Mouse (Mus musculus): ENCODE data around the gene Slc37a1. TPM values are rescaled to one million over a fixed set of nuclear protein-coding genes. Genes with fewer than 3 reads are reported as not detected.

Gene Slc37a1
- polyA plus RNA-seq, 1 experiment from 2014 or later = 4.6 TPM

DNA sequence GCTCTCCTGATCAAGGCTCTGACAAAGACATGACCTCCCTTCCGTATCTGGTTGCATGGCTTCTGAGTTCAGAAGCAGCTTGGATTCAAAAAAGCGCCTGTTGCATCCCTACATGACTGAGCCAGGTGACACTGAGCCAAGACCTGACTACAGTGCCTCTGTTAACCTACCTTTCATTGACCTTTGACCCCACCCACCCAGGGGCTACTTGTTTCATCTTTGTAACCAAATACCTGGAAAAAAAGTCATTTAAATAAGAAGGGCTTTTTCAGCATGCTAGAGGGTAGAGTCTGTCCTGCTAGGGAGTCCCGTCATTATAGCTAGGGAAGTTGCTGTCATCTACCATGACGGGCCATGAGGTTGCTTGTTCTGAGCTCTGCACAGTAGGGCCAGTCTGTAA is 16.8 kb downstream of the Slc37a1 start:
- no peaks in the 10 kb centered on the region for H3K36me3 ChIP-seq (ENCODE audit: control insufficient read depth, insufficient read depth, low read length)
- H3K4me1 ChIP-seq (ENCODE audit: control insufficient read depth, insufficient read depth, low read length) = peaks cover 15% of the 10 kb centered on the region
- no peaks in the 10 kb centered on the region for H3K9me3 ChIP-seq (replicated peaks; ENCODE audit: control insufficient read depth, low read length)
- H3K27me3 ChIP-seq (ENCODE audit: control insufficient read depth, insufficient read depth, low read length) = no peaks in the 10 kb centered on the region
- H3K4me2 ChIP-seq = no peak overlapping the region
- WGBS (ENCODE audit: insufficient replicate concordance) = 84% methylated on average over 4 of the region's 4 CpGs
- no peak overlapping the region for H3K9ac ChIP-seq (ENCODE audit: low read depth, low read length)
- ATAC-seq (replicated peaks; ENCODE audit: insufficient number of reproducible peaks, low FRiP score, low TSS enrichment) = no peak
- no peak overlapping the region for H3K27ac ChIP-seq (ENCODE audit: low read depth, low read length)
- no peak overlapping the region for H3K4me3 ChIP-seq (ENCODE audit: low read depth, low read length)

DNA sequence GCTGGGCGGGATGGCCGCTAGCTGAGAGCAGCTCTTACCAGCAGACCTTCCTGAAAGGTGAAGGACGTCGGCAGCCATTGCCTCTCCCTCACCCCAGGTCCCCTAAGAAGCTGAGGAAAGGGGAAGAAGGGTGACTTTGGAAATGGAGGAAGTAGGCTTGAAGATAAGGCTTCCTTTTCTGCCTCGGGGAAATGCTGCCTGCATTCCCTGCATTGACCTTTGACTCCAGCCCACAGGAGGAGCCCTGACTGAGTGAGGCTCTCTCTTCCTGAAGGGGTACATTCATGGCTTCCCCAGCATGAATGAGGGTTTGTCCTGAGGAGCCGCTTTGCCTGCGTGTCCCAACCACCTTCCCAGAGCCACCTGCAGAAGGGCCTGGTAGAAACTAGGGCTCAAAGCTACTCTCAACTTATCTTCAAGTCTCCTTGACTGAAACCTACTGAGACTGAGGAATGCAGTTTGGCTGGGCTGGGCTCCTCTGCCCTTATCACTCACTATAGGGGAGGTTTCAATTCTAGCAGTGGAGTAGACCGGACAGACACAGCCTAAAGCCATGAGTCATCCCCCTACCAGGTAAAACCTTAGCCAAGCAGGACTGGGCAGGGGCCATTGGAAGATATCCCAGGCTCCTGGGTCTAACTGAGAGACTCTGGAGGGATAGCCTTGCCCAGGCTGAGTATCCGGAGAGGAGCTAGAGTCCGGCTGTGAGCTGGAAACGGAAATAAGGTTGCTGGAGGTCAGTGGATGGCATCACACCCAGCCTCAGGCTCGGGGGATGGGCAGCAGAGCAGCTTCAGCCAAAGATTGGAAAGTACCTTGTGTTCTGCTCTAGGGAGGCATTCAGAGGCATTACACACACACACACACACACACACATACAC is 18.5 kb downstream of the Slc37a1 start:
- Histone ChIP-seq H3K4me2 (0 out of 2 replicates have a peak overlapping the region, but pooled peaks have one; percentile 16), H3K27me3 (ENCODE audit: control insufficient read depth, insufficient read depth, low read length) (no peaks in the 10 kb centered on the region), H3K4me1 (ENCODE audit: control insufficient read depth, insufficient read depth, low read length) (peaks cover 18% of the 10 kb centered on the region), H3K27ac (ENCODE audit: low read depth, low read length) (peak overlapping the region; percentile 54), H3K9ac (ENCODE audit: low read depth, low read length) (no peak overlapping the region), H3K36me3 (ENCODE audit: control insufficient read depth, insufficient read depth, low read length) (no peaks in the 10 kb centered on the region), H3K9me3 (replicated peaks; ENCODE audit: control insufficient read depth, low read length) (no peaks in the 10 kb centered on the region), H3K4me3 (ENCODE audit: low read depth, low read length) (no peak overlapping the region)
- WGBS (ENCODE audit: insufficient replicate concordance) = 20% methylated on average over 12 of the region's 12 CpGs
- ATAC-seq (replicated peaks; ENCODE audit: insufficient number of reproducible peaks, low FRiP score, low TSS enrichment) = no peak

DNA sequence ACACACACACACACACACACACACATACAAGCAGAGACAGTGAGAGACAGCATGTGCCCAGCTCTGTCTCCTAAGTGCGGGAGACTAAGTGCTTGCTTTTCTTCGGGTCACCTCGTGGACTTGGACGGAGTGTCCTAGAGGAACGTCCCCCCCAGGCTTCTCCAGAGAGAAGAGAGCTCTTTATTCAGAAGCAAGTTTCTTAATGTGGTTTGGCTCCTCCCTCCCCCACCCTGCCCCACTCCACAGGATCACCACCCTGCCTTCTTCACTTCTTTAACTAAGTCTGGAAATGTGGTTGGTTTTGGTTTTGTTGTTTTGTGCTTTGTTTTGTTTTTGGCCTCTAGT is 19.2 kb downstream of the Slc37a1 start:
- Histone ChIP-seq H3K9me3 (replicated peaks; ENCODE audit: control insufficient read depth, low read length) (no peaks in the 10 kb centered on the region), H3K27me3 (ENCODE audit: control insufficient read depth, insufficient read depth, low read length) (no peaks in the 10 kb centered on the region), H3K36me3 (ENCODE audit: control insufficient read depth, insufficient read depth, low read length) (no peaks in the 10 kb centered on the region), H3K4me2 (no peak overlapping the region), H3K27ac (ENCODE audit: low read depth, low read length) (peak overlapping the region; percentile 54; the same call in 1 of the 2 replicates), H3K4me1 (ENCODE audit: control insufficient read depth, insufficient read depth, low read length) (peaks cover 18% of the 10 kb centered on the region), H3K4me3 (ENCODE audit: low read depth, low read length) (no peak overlapping the region), H3K9ac (ENCODE audit: low read depth, low read length) (no peak overlapping the region)
- no peak for ATAC-seq (replicated peaks; ENCODE audit: insufficient number of reproducible peaks, low FRiP score, low TSS enrichment)
- WGBS (ENCODE audit: insufficient replicate concordance) = 51% methylated on average over 5 of the region's 5 CpGs

DNA sequence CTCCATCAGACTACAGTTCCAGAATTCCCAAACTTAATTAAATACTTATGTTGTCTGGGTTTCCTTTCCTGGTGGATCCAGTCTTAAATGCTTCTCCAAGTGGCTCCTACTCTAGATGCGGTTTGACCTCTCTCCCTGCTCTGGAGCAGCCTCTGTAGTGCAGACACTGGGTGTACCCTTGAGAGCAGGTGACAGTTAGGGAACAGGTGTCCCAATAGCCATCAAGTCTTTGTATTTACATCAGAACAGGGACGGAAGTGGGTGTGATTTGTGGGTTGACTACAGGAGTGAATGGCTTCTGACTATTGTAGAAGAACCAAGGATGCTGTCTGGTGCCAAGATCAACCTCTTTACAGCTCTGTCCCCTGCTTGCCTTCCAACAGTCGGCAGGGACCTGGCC is 21.2 kb downstream of the Slc37a1 start:
- no peak for ATAC-seq (replicated peaks; ENCODE audit: insufficient number of reproducible peaks, low FRiP score, low TSS enrichment)
- H3K9me3 ChIP-seq (replicated peaks; ENCODE audit: control insufficient read depth, low read length) = no peaks in the 10 kb centered on the region
- H3K4me2 ChIP-seq = no peak overlapping the region
- H3K4me1 ChIP-seq (ENCODE audit: control insufficient read depth, insufficient read depth, low read length) = peaks cover 18% of the 10 kb centered on the region
- H3K4me3 ChIP-seq (ENCODE audit: low read depth, low read length) = no peak overlapping the region
- no peak overlapping the region for H3K9ac ChIP-seq (ENCODE audit: low read depth, low read length)
- H3K27me3 ChIP-seq (ENCODE audit: control insufficient read depth, insufficient read depth, low read length) = no peaks in the 10 kb centered on the region
- H3K36me3 ChIP-seq (ENCODE audit: control insufficient read depth, insufficient read depth, low read length) = no peaks in the 10 kb centered on the region
- 85% methylated on average over 3 of the region's 3 CpGs for whole genome bisulfite sequencing (ENCODE audit: insufficient replicate concordance)
- H3K27ac ChIP-seq (ENCODE audit: low read depth, low read length) = no peak overlapping the region

DNA sequence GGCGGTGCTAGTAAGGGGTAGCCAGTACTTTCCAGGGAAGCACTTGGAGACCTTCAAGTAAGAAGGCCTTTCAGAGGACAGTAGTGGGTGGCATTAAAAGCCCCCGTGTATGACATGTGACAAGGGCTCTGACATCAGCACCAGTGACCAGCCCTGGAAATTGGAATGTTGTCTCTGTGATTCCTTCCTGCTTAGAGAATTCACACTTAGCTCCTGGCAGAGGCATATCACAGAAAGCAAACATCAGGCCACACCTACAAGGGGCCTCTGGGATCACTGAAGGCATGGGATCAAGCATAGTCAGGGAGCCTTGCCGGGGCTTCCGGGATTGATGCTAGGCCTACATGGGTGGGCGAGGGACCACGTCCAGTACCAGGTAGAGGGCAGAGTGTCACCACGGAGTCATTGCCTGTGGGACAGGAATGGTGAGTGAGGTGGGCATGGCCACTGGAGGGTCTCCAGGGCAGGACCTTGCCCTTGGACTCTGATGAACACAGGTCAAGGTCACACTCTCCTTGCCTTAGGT is 21.8 kb downstream of the Slc37a1 start:
- WGBS (ENCODE audit: insufficient replicate concordance) = 80% methylated on average over 7 of the region's 7 CpGs
- no peak overlapping the region for H3K27ac ChIP-seq (ENCODE audit: low read depth, low read length)
- ATAC-seq (replicated peaks; ENCODE audit: insufficient number of reproducible peaks, low FRiP score, low TSS enrichment) = no peak
- H3K4me2 ChIP-seq = no peak overlapping the region
- no peaks in the 10 kb centered on the region for H3K9me3 ChIP-seq (replicated peaks; ENCODE audit: control insufficient read depth, low read length)
- H3K36me3 ChIP-seq (ENCODE audit: control insufficient read depth, insufficient read depth, low read length) = no peaks in the 10 kb centered on the region
- H3K27me3 ChIP-seq (ENCODE audit: control insufficient read depth, insufficient read depth, low read length) = no peaks in the 10 kb centered on the region
- H3K4me1 ChIP-seq (ENCODE audit: control insufficient read depth, insufficient read depth, low read length) = peaks cover 18% of the 10 kb centered on the region
- H3K4me3 ChIP-seq (ENCODE audit: low read depth, low read length) = no peak overlapping the region
- H3K9ac ChIP-seq (ENCODE audit: low read depth, low read length) = no peak overlapping the region

DNA sequence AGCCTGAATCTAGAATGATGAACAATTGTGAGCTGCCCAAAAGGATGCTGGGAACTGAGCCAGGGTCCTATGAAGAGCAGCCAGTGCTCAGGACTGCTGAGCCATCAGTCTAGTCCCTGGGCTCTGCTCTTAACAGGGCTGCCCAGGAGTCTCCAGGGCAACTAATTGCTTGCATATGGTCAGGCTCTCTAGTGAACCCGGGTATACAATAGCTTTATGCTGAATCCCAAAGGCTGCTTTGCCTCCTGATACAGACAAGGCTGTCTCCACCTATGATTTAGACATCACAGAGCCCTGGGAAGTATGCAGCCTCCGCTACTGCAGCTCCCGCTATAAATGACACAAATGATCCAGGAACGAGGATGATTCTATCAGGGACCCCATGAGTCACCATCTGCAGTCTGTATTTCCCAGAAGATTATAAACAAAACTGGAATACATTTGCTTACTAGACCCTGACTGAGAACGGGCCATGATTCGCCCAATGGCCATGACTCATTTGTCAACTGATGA is 22.7 kb downstream of the Slc37a1 start:
- Histone ChIP-seq H3K4me2 (no peak overlapping the region), H3K27ac (ENCODE audit: low read depth, low read length) (no peak overlapping the region), H3K9ac (ENCODE audit: low read depth, low read length) (no peak overlapping the region), H3K4me3 (ENCODE audit: low read depth, low read length) (no peak overlapping the region), H3K4me1 (ENCODE audit: control insufficient read depth, insufficient read depth, low read length) (peaks cover 18% of the 10 kb centered on the region), H3K27me3 (ENCODE audit: control insufficient read depth, insufficient read depth, low read length) (no peaks in the 10 kb centered on the region), H3K9me3 (replicated peaks; ENCODE audit: control insufficient read depth, low read length) (no peaks in the 10 kb centered on the region), H3K36me3 (ENCODE audit: control insufficient read depth, insufficient read depth, low read length) (no peaks in the 10 kb centered on the region)
- WGBS (ENCODE audit: insufficient replicate concordance) = 51% methylated on average over 6 of the region's 6 CpGs
- ATAC-seq (replicated peaks; ENCODE audit: insufficient number of reproducible peaks, low FRiP score, low TSS enrichment) = no peak

DNA sequence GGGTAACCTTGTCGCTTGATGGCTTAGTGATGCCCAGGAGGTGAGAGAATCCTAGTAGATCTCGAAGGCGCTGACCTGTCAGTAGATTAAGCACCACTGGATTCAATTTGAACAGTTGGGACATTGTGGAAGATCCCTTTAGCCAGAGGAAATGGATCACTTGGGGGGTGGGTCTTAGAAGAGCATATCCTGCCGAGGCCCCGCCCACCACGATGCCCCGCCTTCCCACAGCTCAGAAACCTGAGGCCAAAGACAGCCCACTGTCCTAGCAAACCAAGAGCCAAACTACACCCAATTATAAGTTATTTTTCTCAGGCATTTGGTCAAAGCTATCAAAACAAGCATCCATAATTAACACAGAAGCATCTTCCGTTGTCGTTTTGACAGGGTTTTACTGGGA is 24.5 kb downstream of the Slc37a1 start:
- no peaks in the 10 kb centered on the region for H3K36me3 ChIP-seq (ENCODE audit: control insufficient read depth, insufficient read depth, low read length)
- H3K27ac ChIP-seq (ENCODE audit: low read depth, low read length) = no peak overlapping the region
- no peaks in the 10 kb centered on the region for H3K27me3 ChIP-seq (ENCODE audit: control insufficient read depth, insufficient read depth, low read length)
- H3K9me3 ChIP-seq (replicated peaks; ENCODE audit: control insufficient read depth, low read length) = no peaks in the 10 kb centered on the region
- ATAC-seq (replicated peaks; ENCODE audit: insufficient number of reproducible peaks, low FRiP score, low TSS enrichment) = no peak
- H3K4me3 ChIP-seq (ENCODE audit: low read depth, low read length) = no peak overlapping the region
- no peak overlapping the region for H3K9ac ChIP-seq (ENCODE audit: low read depth, low read length)
- WGBS (ENCODE audit: insufficient replicate concordance) = 61% methylated on average over 9 of the region's 9 CpGs
- peaks cover 18% of the 10 kb centered on the region for H3K4me1 ChIP-seq (ENCODE audit: control insufficient read depth, insufficient read depth, low read length)
- no peak overlapping the region for H3K4me2 ChIP-seq

DNA sequence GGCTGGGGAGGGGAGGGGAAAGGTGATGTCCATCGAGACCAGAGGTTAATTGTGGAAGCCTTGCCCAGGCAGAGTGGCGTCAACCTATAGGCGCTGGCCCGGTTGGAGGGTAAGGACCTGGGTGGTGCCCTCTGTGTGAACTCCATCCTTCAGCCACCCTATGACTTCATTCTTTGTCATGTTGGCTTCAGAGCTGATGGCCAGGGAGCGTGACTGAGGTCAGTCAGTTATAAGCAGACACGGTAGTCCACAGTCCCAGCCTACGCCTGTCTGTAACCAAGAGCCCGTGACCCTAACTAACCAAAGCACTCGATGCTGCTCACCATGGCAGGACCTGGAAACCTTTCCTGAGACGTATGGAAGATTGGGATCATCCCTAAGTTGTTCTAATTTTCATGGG is 26.1 kb downstream of the Slc37a1 start:
- H3K36me3 ChIP-seq (ENCODE audit: control insufficient read depth, insufficient read depth, low read length) = no peaks in the 10 kb centered on the region
- no peak overlapping the region for H3K27ac ChIP-seq (ENCODE audit: low read depth, low read length)
- no peak overlapping the region for H3K4me2 ChIP-seq
- 81% methylated on average over 10 of the region's 10 CpGs for WGBS (ENCODE audit: insufficient replicate concordance)
- H3K9ac ChIP-seq (ENCODE audit: low read depth, low read length) = no peak overlapping the region
- no peaks in the 10 kb centered on the region for H3K27me3 ChIP-seq (ENCODE audit: control insufficient read depth, insufficient read depth, low read length)
- ATAC-seq (replicated peaks; ENCODE audit: insufficient number of reproducible peaks, low FRiP score, low TSS enrichment) = no peak
- H3K4me1 ChIP-seq (ENCODE audit: control insufficient read depth, insufficient read depth, low read length) = peaks cover 19% of the 10 kb centered on the region
- no peak overlapping the region for H3K4me3 ChIP-seq (ENCODE audit: low read depth, low read length)
- no peaks in the 10 kb centered on the region for H3K9me3 ChIP-seq (replicated peaks; ENCODE audit: control insufficient read depth, low read length)

All from heart, embryonic 11.5 days (tissue).